Mouse (Mus musculus) ES-Bruce4 (cell line): ENCODE results near the gene P3h3.

Experiments used
- CTCF ChIP-seq: IDR thresholded peaks from one replicate; pipeline ENCODE4 v1.8.1; 2011; ENCODE audit warnings: low read depth, low read length
- EP300 ChIP-seq: IDR thresholded peaks from 2 replicates; pipeline ENCODE4 v1.6.1; 2011; ENCODE audit warnings: low read depth, low read length; ENCODE audit not compliant: insufficient read depth

DNA sequence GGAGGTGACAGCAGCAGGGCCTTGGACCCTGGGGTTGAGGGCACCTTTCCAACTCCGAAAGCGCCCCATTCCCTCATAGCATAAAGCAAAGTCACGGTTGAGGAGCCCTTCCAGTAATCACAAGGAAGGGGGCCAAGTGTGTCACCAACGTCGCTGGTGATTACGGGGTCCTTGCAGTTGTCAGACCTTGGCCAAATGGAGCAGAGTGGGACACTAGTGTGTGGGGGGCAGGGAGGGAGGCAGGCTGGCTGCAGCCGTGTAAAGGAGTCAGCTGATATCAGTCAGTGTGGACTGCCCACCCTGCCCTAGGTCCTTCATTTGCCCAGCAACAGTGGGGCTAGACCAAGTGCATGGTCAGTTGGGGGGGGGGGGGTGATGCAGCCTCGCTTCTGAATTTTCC lies 43.1 kb downstream of the P3h3 start:
- no peak for TF ChIP-seq CTCF
- no peak for TF ChIP-seq EP300
